Mouse (Mus musculus): ENCODE measurements around the gene Bap1. TPM values are rescaled to one million over a fixed set of nuclear protein-coding genes. Genes with fewer than 3 reads are reported as not detected.
A peak's percentile ranks its signal among the peaks of the same experiment; 100 is the strongest.

Bap1 gene
- polyA plus RNA-seq, 1 experiment from 2014 or later, result 38.1 TPM

DNA sequence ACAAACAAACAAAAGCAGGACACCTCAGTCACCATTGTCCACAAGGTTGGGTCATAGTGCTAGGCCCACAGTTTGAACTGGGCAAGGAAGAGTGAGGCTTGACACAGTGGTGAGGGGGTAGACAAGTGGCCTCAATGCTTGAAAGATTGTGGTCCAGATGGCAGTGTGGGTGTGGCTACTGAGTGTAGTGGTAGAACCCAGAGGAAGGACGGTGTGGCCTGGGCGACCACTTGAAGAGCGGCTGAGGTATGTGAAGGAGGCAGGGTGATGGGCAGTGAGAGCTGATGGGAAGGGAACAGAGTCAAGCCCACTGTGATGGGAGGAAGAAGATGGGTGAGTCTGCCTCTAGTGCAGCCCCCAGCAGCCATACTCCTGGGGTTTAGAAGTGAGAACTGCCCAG is 36.6 kb upstream of the Bap1 start:
- Histone ChIP-seq H3K4me2 (replicated peaks; ENCODE audit: low read depth, low read length) (no peak overlapping the region), H3K36me3 (ENCODE audit: insufficient read depth, low read length) (no peaks in the 10 kb centered on the region), H3K4me1 (ENCODE audit: insufficient read depth, low read depth, low read length) (no peaks in the 10 kb centered on the region; the same call in 1 of the 2 replicates), H3K9ac (replicated peaks; ENCODE audit: low read depth) (no peak overlapping the region), H3K9me3 (ENCODE audit: low read length) (no peaks in the 10 kb centered on the region), H3K27me3 (replicated peaks; ENCODE audit: insufficient read depth, low read length) (no peaks in the 10 kb centered on the region), H3K27ac (ENCODE audit: low read length) (no peak overlapping the region), H3K4me3 (ENCODE audit: low read depth, low read length) (no peak overlapping the region)
- DNase-seq (ENCODE audit: low spot score) (no peak), ATAC-seq (no peak)
- 56% methylated on average over 3 of the region's 3 CpGs for WGBS
- no peak for TF ChIP-seq EP300 (IDR thresholded peaks at IDR 0.05)
- no peak for TF ChIP-seq CTCF (IDR thresholded peaks at IDR 0.05)

DNA sequence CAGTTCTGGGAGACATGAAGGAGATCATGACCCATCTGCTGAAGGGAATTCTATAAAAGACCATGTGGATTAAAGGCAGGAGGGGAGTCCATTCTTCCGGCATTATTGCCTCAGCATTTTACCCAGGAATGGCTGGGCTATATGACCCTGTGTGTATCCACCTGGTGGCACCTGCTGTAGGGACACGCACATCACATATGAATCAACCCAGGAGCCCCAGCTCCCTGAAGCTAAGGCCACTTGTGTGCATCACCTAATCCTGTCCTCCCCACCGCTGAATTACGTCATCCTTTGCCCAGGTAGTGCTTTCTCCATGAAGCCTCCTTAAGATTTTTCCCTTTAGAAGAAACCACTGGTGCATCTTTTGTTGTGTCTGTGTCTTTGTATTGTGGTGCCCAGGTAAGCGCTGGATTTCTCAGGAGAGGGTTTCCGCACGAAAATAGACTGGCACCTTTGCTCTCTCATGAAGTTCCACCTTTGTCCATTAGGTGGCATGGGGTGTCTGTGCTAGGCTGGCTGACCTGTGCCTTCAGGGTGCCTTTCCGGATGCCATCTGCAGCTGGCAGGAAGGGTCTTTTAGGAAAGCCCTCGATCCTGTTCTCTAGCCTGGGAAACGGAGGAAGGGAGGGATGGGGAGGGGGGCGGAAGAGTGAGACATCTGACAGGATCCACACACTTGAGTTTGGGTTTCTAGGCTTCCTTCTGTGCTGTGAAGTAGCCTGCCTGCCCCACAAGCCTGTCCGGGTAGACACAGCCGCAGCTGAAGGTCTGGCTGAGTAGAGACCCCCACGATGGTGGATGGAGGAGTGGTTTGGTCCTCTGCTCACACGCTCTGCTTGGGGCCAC is 35.9 kb upstream of the Bap1 start:
- H3K4me1 ChIP-seq (ENCODE audit: insufficient read depth, low read depth, low read length), result no peaks in the 10 kb centered on the region; the same call in 1 of the 2 replicates
- peak overlapping the region; percentile 33; the same call in 1 of the 2 replicates for H3K27ac ChIP-seq (ENCODE audit: low read length)
- H3K9me3 ChIP-seq (ENCODE audit: low read length), result no peaks in the 10 kb centered on the region
- DNase-seq (ENCODE audit: low spot score) (peak; percentile 75), ATAC-seq (peak; percentile 59)
- H3K4me3 ChIP-seq (ENCODE audit: low read depth, low read length), result no peak overlapping the region
- no peak overlapping the region for H3K9ac ChIP-seq (replicated peaks; ENCODE audit: low read depth)
- no peaks in the 10 kb centered on the region for H3K27me3 ChIP-seq (replicated peaks; ENCODE audit: insufficient read depth, low read length)
- TF ChIP-seq EP300 (IDR thresholded peaks at IDR 0.05) (no peak), CTCF (IDR thresholded peaks at IDR 0.05) (peak; percentile 97)
- H3K36me3 ChIP-seq (ENCODE audit: insufficient read depth, low read length), result no peaks in the 10 kb centered on the region
- H3K4me2 ChIP-seq (replicated peaks; ENCODE audit: low read depth, low read length), result no peak overlapping the region
- 26% methylated on average over 15 of the region's 15 CpGs for WGBS

DNA sequence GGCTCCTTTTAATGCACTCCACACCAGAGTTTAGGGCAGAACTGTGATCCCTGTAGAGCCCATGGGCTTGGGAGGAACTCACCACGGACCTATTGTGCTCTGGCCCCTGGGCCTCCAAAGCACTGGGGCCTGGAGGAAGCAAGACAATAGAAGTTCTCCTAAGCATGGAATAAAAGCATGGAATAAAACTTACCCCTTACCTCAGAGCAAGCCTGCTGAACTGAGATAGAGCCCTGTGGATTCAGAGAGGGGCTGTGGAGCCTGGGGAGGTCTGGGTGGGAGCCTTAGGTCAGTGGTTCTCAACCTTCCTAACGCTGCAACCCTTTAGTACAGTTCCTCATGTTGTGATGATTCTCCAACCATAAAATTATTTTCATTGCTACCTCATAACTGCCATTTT is 34.4 kb upstream of the Bap1 start, which contains the start of gene Nisch:
Nisch (minus strand) TSS at position 101 of the 400 bp plus-strand sequence.
- no peaks in the 10 kb centered on the region for H3K36me3 ChIP-seq (ENCODE audit: insufficient read depth, low read length)
- H3K9me3 ChIP-seq (ENCODE audit: low read length), result no peaks in the 10 kb centered on the region
- peak within 1 kb of the TSS; percentile 20; the same call in 1 of the 2 replicates for H3K9ac ChIP-seq (replicated peaks; ENCODE audit: low read depth)
- 49% methylated on average over 2 of the region's 2 CpGs for WGBS
- ATAC-seq, result no peak
- peak within 1 kb of the TSS; percentile 23 for H3K4me2 ChIP-seq (replicated peaks; ENCODE audit: low read depth, low read length)
- no peak for DNase-seq (ENCODE audit: low spot score)
- no peaks in the 10 kb centered on the region; the same call in 1 of the 2 replicates for H3K4me1 ChIP-seq (ENCODE audit: insufficient read depth, low read depth, low read length)
- H3K27me3 ChIP-seq (replicated peaks; ENCODE audit: insufficient read depth, low read length), result no peaks in the 10 kb centered on the region
- no peak for TF ChIP-seq CTCF (IDR thresholded peaks at IDR 0.05)
- peak within 1 kb of the TSS; percentile 33; the same call in 1 of the 2 replicates for H3K27ac ChIP-seq (ENCODE audit: low read length)
- H3K4me3 ChIP-seq (ENCODE audit: low read depth, low read length), result peak within 1 kb of the TSS; percentile 12

DNA sequence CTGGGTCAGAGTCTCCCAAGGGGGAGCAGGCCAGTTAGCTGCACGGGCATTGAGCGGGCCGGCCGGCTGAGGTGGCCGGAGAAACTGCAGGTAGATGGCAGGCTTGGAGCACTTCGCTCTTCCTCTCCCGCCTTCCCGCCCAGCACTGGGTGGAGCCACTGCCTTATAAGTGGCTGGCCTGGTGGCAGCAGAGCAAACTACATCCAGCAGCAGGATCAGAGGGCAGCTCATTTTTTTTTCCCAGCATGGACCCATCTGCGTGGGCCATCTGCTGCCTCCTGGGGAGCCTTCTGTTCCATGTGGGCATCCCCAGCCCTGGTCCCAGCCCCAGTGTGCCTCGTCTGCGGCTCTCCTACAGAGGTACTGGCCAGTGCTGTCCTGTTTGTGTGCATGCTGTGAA is 33.6 kb upstream of the Bap1 start, which contains the start of gene Sema3g:
Sema3g (plus strand) TSS at position 195 of the 400 bp plus-strand sequence.
- peak within 1 kb of the TSS; percentile 12 for H3K4me3 ChIP-seq (ENCODE audit: low read depth, low read length)
- TF ChIP-seq CTCF (IDR thresholded peaks at IDR 0.05) (peak; percentile 95), EP300 (IDR thresholded peaks at IDR 0.05) (no peak)
- H3K27ac ChIP-seq (ENCODE audit: low read length), result no peak within 1 kb of the TSS
- DNase-seq (ENCODE audit: low spot score) (peak; percentile 93), ATAC-seq (peak; percentile 89)
- peak within 1 kb of the TSS; percentile 20; the same call in 1 of the 2 replicates for H3K9ac ChIP-seq (replicated peaks; ENCODE audit: low read depth)
- WGBS, result 5% methylated on average over 11 of the region's 11 CpGs
- no peaks in the 10 kb centered on the region for H3K27me3 ChIP-seq (replicated peaks; ENCODE audit: insufficient read depth, low read length)
- no peaks in the 10 kb centered on the region for H3K9me3 ChIP-seq (ENCODE audit: low read length)
- no peaks in the 10 kb centered on the region; the same call in 1 of the 2 replicates for H3K4me1 ChIP-seq (ENCODE audit: insufficient read depth, low read depth, low read length)
- no peaks in the 10 kb centered on the region for H3K36me3 ChIP-seq (ENCODE audit: insufficient read depth, low read length)
- peak within 1 kb of the TSS; percentile 28 for H3K4me2 ChIP-seq (replicated peaks; ENCODE audit: low read depth, low read length)

DNA sequence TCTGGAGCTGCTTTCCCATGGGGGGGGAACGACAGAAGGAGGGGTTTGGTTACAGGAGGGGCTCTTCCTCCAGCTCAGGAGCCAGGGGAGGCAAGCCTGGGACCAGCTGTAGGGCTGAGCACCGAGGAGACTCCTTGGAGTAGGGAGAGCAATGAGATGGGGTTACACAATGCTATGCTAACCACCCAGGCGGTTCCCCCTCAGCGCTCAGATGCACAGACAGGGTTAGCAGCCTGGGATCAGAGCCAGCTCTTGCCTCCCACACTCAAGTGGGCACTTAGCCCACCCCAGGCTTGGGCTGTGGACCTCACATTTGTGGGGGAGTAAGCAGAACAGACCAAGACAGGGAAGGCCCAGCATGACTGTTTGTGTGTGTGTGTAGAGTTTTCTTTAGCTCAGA is 24.3 kb upstream of the Bap1 start:
- no peak overlapping the region for H3K4me2 ChIP-seq (replicated peaks; ENCODE audit: low read depth, low read length)
- H3K4me3 ChIP-seq (ENCODE audit: low read depth, low read length), result no peak overlapping the region
- ATAC-seq, result peak; percentile 79
- WGBS, result 22% methylated on average over 4 of the region's 4 CpGs
- H3K36me3 ChIP-seq (ENCODE audit: insufficient read depth, low read length), result no peaks in the 10 kb centered on the region
- DNase-seq (ENCODE audit: low spot score), result peak; percentile 83
- TF ChIP-seq EP300 (IDR thresholded peaks at IDR 0.05), result no peak
- no peak for TF ChIP-seq CTCF (IDR thresholded peaks at IDR 0.05)
- H3K9me3 ChIP-seq (ENCODE audit: low read length), result no peaks in the 10 kb centered on the region
- H3K9ac ChIP-seq (replicated peaks; ENCODE audit: low read depth), result no peak overlapping the region
- peaks cover 14% of the 10 kb centered on the region for H3K4me1 ChIP-seq (ENCODE audit: insufficient read depth, low read depth, low read length)
- no peaks in the 10 kb centered on the region for H3K27me3 ChIP-seq (replicated peaks; ENCODE audit: insufficient read depth, low read length)
- peak overlapping the region; percentile 38 for H3K27ac ChIP-seq (ENCODE audit: low read length)

DNA sequence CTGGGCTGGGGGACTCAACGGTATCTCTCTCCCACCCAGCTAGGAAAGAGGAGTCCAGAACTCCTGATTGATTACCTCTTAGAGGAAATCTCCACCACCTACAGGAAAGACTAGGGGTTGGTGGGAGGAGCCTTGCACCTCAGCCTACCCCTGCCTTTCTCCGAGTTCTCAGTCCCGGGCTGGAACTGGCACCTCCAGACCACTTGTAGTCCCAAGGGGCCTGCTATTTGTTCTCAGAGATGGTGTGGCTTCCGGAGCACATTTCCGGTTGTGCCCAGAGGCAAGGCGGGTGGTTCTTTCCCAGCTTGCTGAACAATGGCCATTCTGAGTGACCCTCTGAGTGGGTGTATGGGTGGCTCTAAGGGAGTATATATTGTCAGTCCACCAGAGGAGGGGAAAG is 23.0 kb upstream of the Bap1 start:
- H3K27ac ChIP-seq (ENCODE audit: low read length), result peak overlapping the region; percentile 47
- ATAC-seq, result peak; percentile 49
- peak; percentile 64 for DNase-seq (ENCODE audit: low spot score)
- no peak overlapping the region for H3K4me2 ChIP-seq (replicated peaks; ENCODE audit: low read depth, low read length)
- 43% methylated on average over 6 of the region's 6 CpGs for WGBS
- peaks cover 14% of the 10 kb centered on the region for H3K4me1 ChIP-seq (ENCODE audit: insufficient read depth, low read depth, low read length)
- H3K9me3 ChIP-seq (ENCODE audit: low read length), result no peaks in the 10 kb centered on the region
- no peaks in the 10 kb centered on the region for H3K27me3 ChIP-seq (replicated peaks; ENCODE audit: insufficient read depth, low read length)
- no peaks in the 10 kb centered on the region for H3K36me3 ChIP-seq (ENCODE audit: insufficient read depth, low read length)
- no peak overlapping the region for H3K9ac ChIP-seq (replicated peaks; ENCODE audit: low read depth)
- TF ChIP-seq EP300 (IDR thresholded peaks at IDR 0.05) (peak; percentile 84), CTCF (IDR thresholded peaks at IDR 0.05) (no peak)
- no peak overlapping the region for H3K4me3 ChIP-seq (ENCODE audit: low read depth, low read length)
